Mouse (Mus musculus): Measurements from ENCODE around the gene Fam131b.

Fam131b gene

GRCm38 (mm10) chr6:42328757-42329156, 4.3 kb upstream of the Fam131b start:
- no peak for DNase-seq (ENCODE audit: low read depth, low spot score)

DNA sequence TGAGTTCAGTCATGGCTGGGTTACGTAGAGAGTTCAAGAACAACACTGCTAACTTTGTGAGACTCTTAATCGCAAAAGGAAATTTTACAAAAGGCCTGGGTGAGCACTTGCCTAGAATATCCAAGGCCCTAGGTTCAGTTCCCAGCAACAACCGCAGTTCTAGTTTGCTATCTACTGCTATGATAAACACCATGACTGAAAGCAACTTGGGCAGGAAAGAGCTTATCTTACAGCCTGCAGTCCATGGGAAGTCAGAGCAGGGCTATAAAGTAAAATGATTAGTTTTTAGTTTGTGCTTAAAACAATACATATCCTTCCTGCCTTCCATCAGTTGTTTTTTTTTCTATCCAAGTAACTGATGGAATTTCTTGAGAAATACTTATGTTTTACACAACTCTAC, 2.1 kb upstream of the Fam131b start:
- DNase-seq (ENCODE audit: low read depth, low spot score), result no peak

- DNase-seq (ENCODE audit: low read depth, low spot score), result peak; percentile 75
These were observed 796 bp upstream of the Fam131b start for GRCm38 (mm10) chr6:42325268-42325609.

- peak; percentile 46 for DNase-seq (ENCODE audit: low read depth, low spot score)
These were observed 369 bp downstream of the Fam131b start for GRCm38 (mm10) chr6:42324067-42324481.

DNA sequence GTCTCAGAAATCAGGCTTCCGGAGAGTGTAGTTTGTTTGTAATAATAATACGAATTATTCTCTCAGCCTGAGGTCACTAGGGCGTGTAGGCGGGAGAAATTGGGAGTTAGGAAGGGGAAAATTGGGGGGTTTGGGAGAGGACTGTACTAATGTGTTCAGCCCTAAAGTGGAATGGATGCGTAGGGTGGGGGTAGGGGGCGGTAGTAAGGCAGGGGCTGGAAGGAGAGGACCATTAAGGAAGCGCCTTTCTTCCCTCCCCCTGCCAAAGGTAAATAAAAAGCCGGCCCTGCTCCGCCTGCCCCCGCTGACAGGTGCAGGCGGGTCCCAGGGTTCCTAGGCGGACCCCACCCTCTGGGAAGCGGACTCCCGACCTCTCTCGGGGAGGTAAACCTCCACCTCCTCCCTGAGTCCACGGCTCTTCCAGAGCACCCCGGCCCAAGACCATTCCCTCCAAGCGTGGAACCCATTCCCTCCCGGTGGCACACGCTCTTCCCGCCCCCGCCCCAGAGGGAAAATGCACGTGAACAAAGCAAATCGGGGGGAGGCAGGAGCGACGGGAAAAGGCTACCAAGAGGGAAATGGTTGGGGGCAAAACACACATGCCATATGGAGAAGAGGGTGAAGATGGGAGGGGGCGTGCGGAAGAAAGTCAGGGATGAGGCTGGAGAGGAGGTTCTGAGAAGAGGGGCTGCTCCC, 924 bp downstream of the Fam131b start:
- DNase-seq (ENCODE audit: low read depth, low spot score), result peak; percentile 12

DNA sequence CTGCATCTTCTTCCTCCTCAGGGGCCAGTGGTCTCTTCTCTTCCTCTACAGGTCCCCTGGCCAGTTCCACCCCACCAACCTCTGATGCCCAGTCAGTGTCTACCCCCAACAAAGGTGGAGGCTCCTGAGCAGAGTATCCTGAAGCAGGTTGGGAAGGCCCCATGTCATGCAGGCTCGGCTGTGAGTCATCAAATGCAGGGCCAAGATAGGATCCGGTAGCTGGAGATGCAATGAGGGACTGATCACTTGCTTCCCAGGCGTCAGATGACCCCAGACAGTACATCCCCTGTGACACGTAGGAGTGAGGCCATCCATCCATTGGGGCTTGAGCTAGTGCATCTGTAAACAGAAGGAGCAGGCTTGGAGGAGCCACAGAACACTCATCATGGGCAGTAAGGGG, 6.2 kb downstream of the Fam131b start:
- no peak for DNase-seq (ENCODE audit: low read depth, low spot score)

GRCm38 (mm10) chr6:42310427-42311053, 13.9 kb downstream of the Fam131b start:
- DNase-seq (ENCODE audit: low read depth, low spot score), result no peak

DNA sequence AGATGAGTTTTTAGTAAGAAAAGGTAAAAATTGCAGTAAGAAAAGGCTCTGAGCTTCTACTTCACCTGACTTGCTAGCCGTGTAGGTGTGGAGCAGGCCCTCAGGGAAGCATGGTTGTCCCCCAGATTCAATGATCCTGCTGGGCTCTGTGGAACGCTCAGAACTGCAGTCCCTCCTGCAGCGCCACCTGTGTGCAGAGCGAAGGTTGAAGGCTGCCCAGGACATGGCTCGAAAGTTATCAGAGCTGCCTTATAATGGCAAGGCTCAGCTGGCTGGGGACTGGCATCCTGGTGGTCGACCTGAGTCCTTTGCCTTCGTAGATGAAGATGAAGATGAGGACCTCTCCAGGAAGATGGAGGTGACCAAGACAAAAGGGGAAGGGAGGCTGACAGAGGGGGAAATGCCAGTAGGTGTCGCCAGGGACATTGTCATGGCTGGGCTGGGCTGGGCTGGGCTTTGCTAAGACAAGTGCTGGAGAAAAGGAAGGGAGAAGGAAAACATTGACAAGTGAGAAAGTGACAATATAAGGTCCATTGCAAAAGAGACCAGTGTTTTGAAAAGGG, 14.5 kb downstream of the Fam131b start:
- no peak for DNase-seq (ENCODE audit: low read depth, low spot score)

DNA sequence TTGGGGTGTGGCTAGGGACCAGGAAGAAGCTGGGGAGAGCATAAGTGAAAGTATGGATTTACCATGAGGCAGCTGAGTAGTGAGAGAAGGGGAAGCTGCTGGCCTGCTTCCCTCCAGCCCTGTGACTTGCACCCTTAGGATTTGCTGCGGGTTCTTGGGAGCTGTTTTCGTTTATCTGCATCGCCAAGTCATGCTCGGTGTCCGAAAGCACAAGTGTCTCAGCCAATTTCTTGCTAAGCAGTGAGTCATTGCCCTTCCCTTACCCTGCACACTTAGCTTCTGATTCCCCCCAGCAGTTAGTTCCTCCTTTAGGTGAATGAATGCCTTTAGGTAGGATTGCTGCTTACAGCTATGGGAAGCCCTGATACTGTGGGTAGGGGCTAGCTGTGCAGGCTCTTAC, 25.1 kb downstream of the Fam131b start:
- DNase-seq (ENCODE audit: low read depth, low spot score), result no peak

DNA sequence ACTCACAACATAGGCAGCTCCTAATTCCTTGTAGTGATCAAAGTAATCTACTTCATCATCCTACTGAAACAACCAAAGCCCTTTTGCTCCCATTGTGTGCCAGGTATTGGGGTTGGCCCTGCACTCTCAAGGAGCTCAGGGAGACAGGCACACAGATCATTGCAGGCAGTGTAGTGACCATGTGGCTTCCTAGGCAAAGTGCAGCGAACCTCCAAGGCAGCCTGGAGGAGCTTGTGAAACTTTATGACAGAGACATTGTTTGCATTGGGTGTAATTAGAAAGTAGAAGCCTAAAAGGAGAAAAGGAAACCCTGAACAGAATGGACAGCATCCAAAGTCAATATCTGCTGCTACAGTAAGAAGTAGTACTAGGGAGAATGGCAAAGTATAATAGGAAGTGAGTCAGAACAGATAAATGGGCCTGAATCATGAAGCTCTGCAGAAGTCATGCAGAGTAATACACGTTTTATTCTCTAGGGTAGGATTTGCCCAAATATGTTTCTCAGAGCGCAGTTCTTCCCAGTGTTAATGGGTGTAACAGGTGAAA, 28.8 kb downstream of the Fam131b start:
- DNase-seq (ENCODE audit: low read depth, low spot score), result no peak

- no peak for DNase-seq (ENCODE audit: low read depth, low spot score)
These were observed 31.1 kb downstream of the Fam131b start for GRCm38 (mm10) chr6:42293327-42293726.

DNA sequence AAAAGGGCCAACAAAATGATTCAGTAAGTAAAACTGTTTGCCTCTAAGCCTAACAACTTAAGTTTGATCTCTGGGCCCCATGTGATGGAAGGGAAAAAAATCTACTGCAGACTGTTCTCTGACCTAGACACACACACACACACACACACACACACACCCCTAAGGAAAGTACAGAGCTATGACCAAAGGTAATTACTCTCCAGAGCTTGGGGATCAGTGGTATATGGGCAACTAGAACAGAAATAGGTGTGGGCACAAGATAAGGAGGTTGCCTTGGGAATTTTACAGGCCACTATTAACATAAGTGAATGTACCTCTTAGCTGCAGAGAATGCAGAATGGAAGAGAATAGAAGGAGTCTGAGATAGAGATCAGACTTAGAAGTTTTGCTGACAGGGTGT, 36.9 kb downstream of the Fam131b start:
- no peak for DNase-seq (ENCODE audit: low read depth, low spot score)

DNA sequence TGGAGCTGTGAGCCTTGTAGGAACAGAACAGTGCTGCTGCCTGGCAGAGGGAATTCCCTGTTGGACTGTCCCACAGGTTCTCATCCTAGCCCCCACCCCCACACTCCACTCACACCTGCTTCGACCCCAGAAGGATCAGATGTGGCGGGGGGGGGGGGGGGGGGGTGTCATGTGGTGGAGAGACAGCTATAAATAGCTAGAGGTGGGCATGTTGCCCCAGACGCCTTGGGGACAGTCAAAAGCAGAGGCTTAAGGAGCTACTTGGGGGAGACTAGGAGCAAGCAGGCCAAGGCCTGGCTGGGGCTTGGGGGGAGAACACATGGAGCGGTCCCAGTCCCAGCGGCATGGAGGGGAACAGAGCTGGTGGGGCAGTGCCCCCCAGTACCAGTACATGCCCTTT, 38.0 kb downstream of the Fam131b start, which contains the start of gene Clcn1:
Gene Clcn1, plus strand, starts transcription at position 238 of the 400 bp plus-strand sequence.
- no peak for DNase-seq (ENCODE audit: low read depth, low spot score)

DNA sequence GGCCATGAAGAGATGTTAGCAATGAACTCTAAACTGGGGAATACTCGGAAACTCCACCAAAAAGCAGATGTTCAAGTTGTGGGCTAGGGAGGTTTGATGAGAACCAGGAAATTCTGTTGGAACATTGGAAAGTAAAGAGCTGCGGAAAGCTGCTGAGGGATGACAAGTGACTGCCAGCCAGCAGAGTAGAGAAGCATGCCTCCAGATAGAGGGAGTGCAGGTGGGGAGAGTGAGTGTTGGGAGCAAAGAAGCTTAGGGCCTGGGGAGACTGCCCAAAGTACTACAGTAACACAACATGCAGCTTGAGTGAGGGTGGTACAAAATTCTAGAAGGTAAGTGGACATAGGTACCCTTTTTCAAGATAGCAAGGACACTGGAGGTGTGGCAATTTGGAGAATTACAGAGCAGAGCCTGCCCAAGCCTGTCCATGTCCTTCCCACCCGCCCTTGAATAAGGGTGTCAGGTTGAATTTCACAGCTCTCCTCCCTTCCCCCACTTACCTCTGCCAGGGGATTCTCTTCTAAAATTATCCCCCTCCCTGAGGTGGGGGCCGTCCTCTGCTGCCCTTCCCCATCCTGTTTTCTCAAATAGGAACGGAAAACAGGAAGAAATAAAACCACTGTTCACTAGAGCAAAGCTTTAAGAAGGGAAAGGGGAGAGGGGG, 41.4 kb downstream of the Fam131b start:
- DNase-seq (ENCODE audit: low read depth, low spot score), result no peak

DNA sequence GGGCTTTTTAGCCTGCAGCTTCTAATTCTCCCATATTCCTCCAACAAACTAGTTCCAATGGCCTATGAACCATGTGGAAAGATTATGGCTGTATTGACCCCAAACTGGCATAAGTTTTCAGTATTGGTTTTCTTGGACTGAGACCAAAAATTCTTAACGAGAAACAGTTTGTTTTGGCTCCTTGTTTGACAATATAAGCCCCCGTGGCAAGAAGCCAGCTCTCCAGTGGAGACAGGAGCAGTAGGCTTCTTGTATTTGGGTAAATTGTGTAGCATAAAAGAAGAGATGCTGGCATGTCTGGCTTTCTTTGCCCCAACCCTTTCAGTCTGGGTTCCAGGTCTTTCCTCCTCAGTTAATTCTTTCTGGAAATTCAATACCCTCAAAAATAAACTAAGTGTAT, 48.3 kb downstream of the Fam131b start:
- no peak for DNase-seq (ENCODE audit: low read depth, low spot score)

- DNase-seq (ENCODE audit: low read depth, low spot score), result no peak
These were observed 53.6 kb downstream of the Fam131b start for GRCm38 (mm10) chr6:42270817-42271216.

DNA sequence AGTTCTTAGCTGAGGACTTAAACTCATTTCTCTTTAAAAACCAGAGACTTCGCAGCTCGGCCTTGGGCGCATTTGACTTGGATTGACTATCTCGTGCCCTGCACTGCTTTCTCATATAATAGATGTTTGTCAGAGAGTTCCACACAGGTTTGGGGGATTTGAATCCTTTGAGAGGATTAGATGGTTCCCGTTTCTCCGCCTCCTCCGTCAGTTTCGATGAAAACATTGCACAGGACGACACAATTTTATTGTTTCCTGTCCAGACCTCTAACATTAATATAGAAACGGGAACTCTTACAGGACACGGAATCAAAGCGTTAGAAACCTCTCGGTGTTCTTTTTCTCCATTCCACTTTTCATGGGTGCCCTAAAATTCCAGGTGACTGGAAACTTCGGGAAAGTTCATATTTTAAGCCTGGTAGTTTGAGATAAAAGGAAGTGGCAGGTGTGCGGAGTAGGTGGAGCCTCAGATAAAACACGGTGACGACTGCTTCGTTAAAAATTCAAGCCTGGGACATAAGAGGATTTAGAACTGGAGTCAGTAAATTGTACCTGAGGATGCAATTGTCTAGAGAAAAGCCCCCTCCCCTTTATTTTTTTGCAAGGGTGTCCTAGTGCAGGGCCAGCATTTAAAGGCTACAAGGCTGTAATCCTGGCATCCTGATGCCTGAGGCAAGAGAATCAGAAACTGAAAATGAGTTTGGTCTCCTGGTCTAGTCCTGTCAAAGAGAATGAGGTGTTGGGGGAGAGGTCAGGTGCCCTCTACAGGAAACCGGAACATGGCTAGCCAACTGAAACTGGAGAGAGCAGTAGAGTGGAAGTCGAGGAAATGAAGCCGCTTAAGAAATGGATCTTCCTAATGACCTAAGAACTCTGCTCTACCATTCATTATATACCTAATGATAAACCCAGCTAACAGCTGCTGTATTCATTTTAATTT, 58.8 kb downstream of the Fam131b start:
- DNase-seq (ENCODE audit: low read depth, low spot score), result peak; percentile 28

Measured in ZHBTc4 (cell line).